Comparison of ENCODE assay signal across 8 mouse cellular contexts in the genomic region with DNA sequence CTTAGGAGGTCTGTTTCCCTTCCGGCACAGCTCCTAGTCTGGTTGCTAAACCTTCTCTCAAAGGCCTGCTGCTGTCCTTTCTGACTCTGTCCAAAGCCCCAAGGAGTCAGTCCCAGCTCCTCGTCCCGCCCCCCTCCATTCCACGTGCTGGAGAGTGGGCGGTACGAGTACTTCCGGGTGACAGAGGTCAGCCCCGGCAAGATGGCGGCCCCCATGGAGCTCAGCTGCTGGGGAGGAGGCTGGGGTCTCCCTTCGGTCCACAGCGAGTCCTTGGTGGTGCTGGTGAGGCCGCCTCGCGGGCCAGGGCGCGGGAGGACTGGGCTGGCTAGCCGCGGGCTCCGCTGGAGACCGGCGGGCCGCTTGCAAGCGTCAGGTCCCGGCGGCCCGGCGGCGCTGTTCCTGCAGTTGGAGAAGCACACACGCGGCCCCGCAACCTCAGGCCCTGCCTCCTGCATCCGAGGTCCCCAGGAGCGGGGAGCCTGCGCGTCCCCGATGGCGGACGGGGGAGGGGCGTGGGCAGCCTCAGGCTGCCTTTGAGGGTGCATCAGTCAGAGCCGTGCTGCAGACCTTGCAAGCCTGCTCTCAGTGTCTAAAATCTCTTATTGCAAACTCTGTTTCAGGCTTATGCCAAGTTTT. TPM values are rescaled to one million over a fixed set of nuclear protein-coding genes. Genes with fewer than 3 reads are reported as not detected.
DNase-seq lines count a peak whose midpoint lies in the region; ATAC-seq and TF ChIP-seq lines count a peak whose summit lies in the region.

Gene Mtx3 (plus strand): TSS at position 175 of the 636 bp plus-strand sequence.

- no peaks in the 10 kb centered on the region for H3K9me3 ChIP-seq in heart, embryonic 11.5 days (replicated peaks; ENCODE audit: control insufficient read depth, low read length)
- no peaks in the 10 kb centered on the region for H3K9me3 ChIP-seq in kidney, embryonic 15.5 days (replicated peaks)

- peak; percentile 89 for ATAC-seq in heart, embryonic 11.5 days (replicated peaks; ENCODE audit: insufficient number of reproducible peaks, low FRiP score, low TSS enrichment)
- ATAC-seq in kidney, embryonic 15.5 days (replicated peaks; ENCODE audit: low FRiP score) = peak; percentile 97

- DNase-seq in B cell, adult 2 months = peak; percentile 87 to 88
- peak; percentile 75 for DNase-seq in liver
- DNase-seq in monocyte, adult 2 months (ENCODE audit: low read depth in 1 of 2, low spot score in 2 of 2) = peak; percentile 41 to 61
- DNase-seq in spleen, postnatal 14 days (ENCODE audit: low spot score in 2 of 2) = peak; percentile 48 to 64

- TF ChIP-seq POLR2A in bone marrow macrophage, adult 2 months (IDR thresholded peaks at IDR 0.05; ENCODE audit: borderline replicate concordance, low read depth, low read length) = no peak
- peak; percentile 58 for TF ChIP-seq POLR2A in embryonic fibroblast, embryonic 13.5 days (IDR thresholded peaks at IDR 0.05; ENCODE audit: low read depth, low read length)

- no peak for TF ChIP-seq CTCF in bone marrow macrophage, adult 2 months (IDR thresholded peaks at IDR 0.05; ENCODE audit: low read depth, low read length)
- TF ChIP-seq CTCF in embryonic fibroblast, embryonic 13.5 days (IDR thresholded peaks at IDR 0.05; ENCODE audit: borderline replicate concordance, insufficient read depth, low read length) = no peak

- peak within 1 kb of the TSS; percentile 78 for H3K4me3 ChIP-seq in bone marrow macrophage, adult 2 months (ENCODE audit: insufficient read depth, low read length)
- peak within 1 kb of the TSS; percentile 97 for H3K4me3 ChIP-seq in embryonic fibroblast, embryonic 13.5 days (ENCODE audit: insufficient read depth, low read length)
- peak within 1 kb of the TSS; percentile 75 for H3K4me3 ChIP-seq in heart, embryonic 11.5 days (ENCODE audit: low read depth, low read length)
- H3K4me3 ChIP-seq in kidney, embryonic 15.5 days (replicated peaks) = peak within 1 kb of the TSS; percentile 95

- peak within 1 kb of the TSS; percentile 84 for H3K9ac ChIP-seq in heart, embryonic 11.5 days (ENCODE audit: low read depth, low read length)
- H3K9ac ChIP-seq in kidney, embryonic 15.5 days = peak within 1 kb of the TSS; percentile 85

- H3K27ac ChIP-seq in bone marrow macrophage, adult 2 months (ENCODE audit: insufficient read depth, low read depth, low read length) = no peak within 1 kb of the TSS
- H3K27ac ChIP-seq in embryonic fibroblast, embryonic 13.5 days (ENCODE audit: insufficient read depth, low read length) = no peak within 1 kb of the TSS
- H3K27ac ChIP-seq in heart, embryonic 11.5 days (ENCODE audit: low read depth, low read length) = peak within 1 kb of the TSS; percentile 82
- H3K27ac ChIP-seq in kidney, embryonic 15.5 days = peak within 1 kb of the TSS; percentile 86

- 2% methylated on average over 40 of the region's 40 CpGs for WGBS in heart, embryonic 11.5 days (ENCODE audit: insufficient replicate concordance)
- WGBS in kidney, embryonic 15.5 days = 3% methylated on average over 24 of the region's 40 CpGs

- H3K4me2 ChIP-seq in heart, embryonic 11.5 days = peak within 1 kb of the TSS; percentile 71
- H3K4me2 ChIP-seq in kidney, embryonic 15.5 days = peak within 1 kb of the TSS; percentile 69

- no peaks in the 10 kb centered on the region for H3K4me1 ChIP-seq in bone marrow macrophage, adult 2 months (ENCODE audit: control insufficient read depth, insufficient read depth, low read length)
- H3K4me1 ChIP-seq in embryonic fibroblast, embryonic 13.5 days (ENCODE audit: control insufficient read depth, insufficient read depth, low read length) = no peaks in the 10 kb centered on the region
- no peaks in the 10 kb centered on the region for H3K4me1 ChIP-seq in heart, embryonic 11.5 days (ENCODE audit: control insufficient read depth, insufficient read depth, low read length)
- H3K4me1 ChIP-seq in kidney, embryonic 15.5 days = no peaks in the 10 kb centered on the region

- no peaks in the 10 kb centered on the region for H3K27me3 ChIP-seq in heart, embryonic 11.5 days (ENCODE audit: control insufficient read depth, insufficient read depth, low read length)
- H3K27me3 ChIP-seq in kidney, embryonic 15.5 days = no peaks in the 10 kb centered on the region

- peaks cover 9% of the 10 kb centered on the region; the same call in 1 of the 2 replicates for H3K36me3 ChIP-seq in heart, embryonic 11.5 days (ENCODE audit: control insufficient read depth, insufficient read depth, low read length)
- H3K36me3 ChIP-seq in kidney, embryonic 15.5 days = peaks cover 30% of the 10 kb centered on the region

RNA-seq across cellular contexts. Expression of gene Mtx3, which starts in this region (rescaled TPM):
- 10.8 and 12.6 TPM in 2 replicates for polyA plus RNA-seq in bone marrow macrophage, adult 2 months (2012; ENCODE audit: insufficient read depth, insufficient read length, missing spikeins)
- 13.1 and 19.4 TPM in 2 replicates for polyA plus RNA-seq in embryonic fibroblast, embryonic 13.5 days (2011; ENCODE audit: insufficient read length, low read depth, missing spikeins)
- 4.4 and 5.5 TPM in 2 replicates for polyA plus RNA-seq in heart, embryonic 11.5 days (2014; fragmentation: Nextera tagmentation; extraction: Ambion mirVana)
- 3.5 and 4.0 TPM in 2 replicates for polyA plus RNA-seq in kidney, embryonic 15.5 days (2015; fragmentation: Nextera tagmentation; extraction: Ambion mirVana)

Comparison
In these comparisons a context has a peak if more than half of its experiments do, and no peak if none do; other contexts are left out.
1. H3K27ac ChIP-seq: peak in heart, embryonic 11.5 days (single experiment) and kidney, embryonic 15.5 days (single experiment); none in bone marrow macrophage, adult 2 months (single experiment) and embryonic fibroblast, embryonic 13.5 days (single experiment).
2. Peak in every context shown above with its lines, with median percentiles within 50 percentile points of each other: DNase-seq and H3K4me3 ChIP-seq.